Mouse (Mus musculus) heart, embryonic 16.5 days (tissue): ENCODE data around the gene Olfr729. TPM values are rescaled to one million over a fixed set of nuclear protein-coding genes. Genes with fewer than 3 reads are reported as not detected.

Source experiments
- ATAC-seq: fragments of 200-750 bp; cut with Nextera tagmentation; replicated peaks from 2 replicates; pipeline ENCODE4 v1.8.0; 2017; ENCODE audit warnings: moderate number of reproducible peaks; ENCODE audit not compliant: insufficient read depth, low FRiP score; ENCODE audit errors: extremely low read depth
- H3K27ac ChIP-seq: fragments of 300-500 bp; sonication (generic); 2 replicates; pipeline ENCODE4 v1.5.1; 2014; ENCODE audit warnings: mild to moderate bottlenecking, low read length, control low read depth, moderate library complexity
- H3K27me3 ChIP-seq: fragments of 300-500 bp; sonication (generic); 2 replicates; pipeline ENCODE4 v1.6.1; 2014; ENCODE audit warnings: low read length, mixed read lengths; ENCODE audit not compliant: control insufficient read depth, insufficient read depth
- H3K36me3 ChIP-seq: fragments of 300-500 bp; sonication (generic); 2 replicates; pipeline ENCODE4 v1.6.1; 2014; ENCODE audit not compliant: control insufficient read depth, insufficient read depth
- H3K4me1 ChIP-seq: fragments of 300-500 bp; sonication (generic); 2 replicates; pipeline ENCODE4 v1.6.1; 2014; ENCODE audit warnings: low read length, mixed read lengths; ENCODE audit not compliant: control insufficient read depth, insufficient read depth
- H3K4me2 ChIP-seq: fragments of 300-500 bp; sonication (generic); 2 replicates; pipeline ENCODE4 v1.6.1; 2014; ENCODE audit warnings: low read depth, mild to moderate bottlenecking, control low read depth, low read length
- H3K4me3 ChIP-seq: fragments of 300-500 bp; sonication (generic); 2 replicates; pipeline ENCODE4 v1.5.1; 2014; ENCODE audit warnings: mild to moderate bottlenecking, control low read depth, low read length
- H3K9ac ChIP-seq: fragments of 300-500 bp; sonication (generic); 2 replicates; pipeline ENCODE4 v1.6.1; 2014; ENCODE audit warnings: low read length, control low read depth
- H3K9me3 ChIP-seq: fragments of 300-500 bp; sonication (generic); replicated peaks from 2 replicates; pipeline ENCODE4 v1.6.1; 2016; ENCODE audit warnings: low read length; ENCODE audit not compliant: control insufficient read depth
- WGBS: fragments of 180-500 bp; shearing (Covaris S2); extraction: QIAGEN DNeasy Blood & Tissue Kit; methylation state at CpG from one replicate; pipeline ENCODE4 v1.1.7; 2014; 5-methylcytosine and 5-hydroxymethylcytosine counted together
- polyA plus RNA-seq: library from polyadenylated mRNA; unstranded; fragments of >200 nt; fragmentation: Nextera tagmentation; extraction: Ambion mirVana; gene quantifications from 2 replicates; pipeline ENCODE4 v1.2.1, GENCODE M21; 2015

The Olfr729 gene
- not detected in 2 replicates for polyA plus RNA-seq

- H3K4me2 ChIP-seq = no peak within 1 kb of the TSS
- H3K27me3 ChIP-seq = no peaks in the 10 kb centered on the region
- H3K9me3 ChIP-seq = 0 out of 2 replicates have a peak, but pooled peaks cover 3% of the 10 kb centered on the region
- no peak within 1 kb of the TSS for H3K9ac ChIP-seq
- no peaks in the 10 kb centered on the region for H3K4me1 ChIP-seq
- no peak within 1 kb of the TSS for H3K27ac ChIP-seq
- no peak within 1 kb of the TSS for H3K4me3 ChIP-seq
- H3K36me3 ChIP-seq = no peaks in the 10 kb centered on the region
- no peak for ATAC-seq
These were observed at the start of gene Olfr729 for GRCm38 (mm10) chr14:50152810-50153209. TSS of gene Olfr729 (minus strand) at chr14:50152910.

GRCm38 (mm10) chr14:50188098-50188497 lies 35.4 kb upstream of the Olfr729 start, which contains the start of gene Olfr730:
TSS of gene Olfr730 (minus strand) at chr14:50188198.
- no peak within 1 kb of the TSS for H3K9ac ChIP-seq
- no peak within 1 kb of the TSS for H3K4me2 ChIP-seq
- no peaks in the 10 kb centered on the region for H3K36me3 ChIP-seq
- no peak within 1 kb of the TSS for H3K27ac ChIP-seq
- H3K4me3 ChIP-seq = no peak within 1 kb of the TSS
- H3K9me3 ChIP-seq = no peaks in the 10 kb centered on the region
- ATAC-seq = no peak
- H3K4me1 ChIP-seq = no peaks in the 10 kb centered on the region
- no peaks in the 10 kb centered on the region for H3K27me3 ChIP-seq
- WGBS = 59% methylated on average over 1 of the region's 1 CpGs

GRCm38 (mm10) chr14:50142580-50142979 lies 10.1 kb downstream of the Olfr729 start, which contains the start of gene Olfr728:
TSS of gene Olfr728 (minus strand) at chr14:50142680.
- H3K4me3 ChIP-seq = no peak within 1 kb of the TSS
- no peak within 1 kb of the TSS for H3K27ac ChIP-seq
- no peaks in the 10 kb centered on the region for H3K27me3 ChIP-seq
- no peaks in the 10 kb centered on the region for H3K36me3 ChIP-seq
- ATAC-seq = no peak
- H3K4me1 ChIP-seq = no peaks in the 10 kb centered on the region
- 86% methylated on average over 5 of the region's 5 CpGs for WGBS
- H3K9me3 ChIP-seq = no peaks in the 10 kb centered on the region
- no peak within 1 kb of the TSS for H3K9ac ChIP-seq
- H3K4me2 ChIP-seq = no peak within 1 kb of the TSS

- Histone ChIP-seq H3K4me1 (no peaks in the 10 kb centered on the region), H3K4me3 (no peak within 1 kb of the TSS), H3K9ac (no peak within 1 kb of the TSS), H3K27ac (no peak within 1 kb of the TSS), H3K27me3 (no peaks in the 10 kb centered on the region), H3K9me3 (no peaks in the 10 kb centered on the region), H3K4me2 (no peak within 1 kb of the TSS), H3K36me3 (no peaks in the 10 kb centered on the region)
- no peak for ATAC-seq
- WGBS = 83% methylated on average over 1 of the region's 1 CpGs
These were observed 29.8 kb downstream of the Olfr729 start, which contains the start of gene Olfr727 for GRCm38 (mm10) chr14:50122886-50123285. TSS of gene Olfr727 (plus strand) at chr14:50123186.

Other genes starting within 250 kb of the Olfr729 start
- not detected in 2 replicates for gene Olfr723, start 221.1 kb downstream of the Olfr729 start, polyA plus RNA-seq
- not detected in 2 replicates for gene Olfr724, start 189.6 kb downstream of the Olfr729 start, polyA plus RNA-seq
- gene Olfr725, start 112.5 kb downstream of the Olfr729 start, polyA plus RNA-seq = not detected in 2 replicates
- gene Olfr726, start 62.0 kb downstream of the Olfr729 start, polyA plus RNA-seq = not detected in 2 replicates
- gene Olfr727, start 29.7 kb downstream of the Olfr729 start, polyA plus RNA-seq = not detected in 2 replicates
- not detected in 2 replicates for gene Olfr728, start 10.2 kb downstream of the Olfr729 start, polyA plus RNA-seq
- not detected in 2 replicates for gene Olfr730, start 35.3 kb upstream of the Olfr729 start, polyA plus RNA-seq
- not detected in 2 replicates for gene Olfr731, start 89.0 kb upstream of the Olfr729 start, polyA plus RNA-seq
- gene Olfr732, start 131.3 kb upstream of the Olfr729 start, polyA plus RNA-seq = not detected in 2 replicates
- not detected in 2 replicates for gene Olfr733, start 148.6 kb upstream of the Olfr729 start, polyA plus RNA-seq
- gene Olfr734, start 173.9 kb upstream of the Olfr729 start, polyA plus RNA-seq = not detected in 2 replicates
- not detected in 2 replicates for gene Olfr735, start 196.0 kb upstream of the Olfr729 start, polyA plus RNA-seq
- gene Tlr11, start 205.0 kb upstream of the Olfr729 start, polyA plus RNA-seq = not detected in 2 replicates
- gene Olfr736, start 228.3 kb upstream of the Olfr729 start, polyA plus RNA-seq = not detected in 2 replicates